Mouse (Mus musculus): ENCODE measurements around the gene Jup.

- no peak for TF ChIP-seq CTCF (IDR thresholded peaks at IDR 0.05; ENCODE audit: borderline replicate concordance, insufficient read depth, low read length)
- no peak for TF ChIP-seq POLR2A (IDR thresholded peaks at IDR 0.05; ENCODE audit: low read depth, low read length)
Observed at GRCm38 (mm10) chr11:100382682-100383081, 14.9 kb downstream of the Jup start.
